Mouse (Mus musculus) myocyte (in vitro differentiated cells): ENCODE results near the gene Bcl9.

Experiments
- CEBPB ChIP-seq: IDR thresholded peaks from 2 replicates; pipeline ENCODE4 v1.6.1; 2011; ENCODE audit warnings: mild to moderate bottlenecking, moderate library complexity; ENCODE audit not compliant: poor library complexity, insufficient read depth, severe bottlenecking
- E2F4 ChIP-seq: IDR thresholded peaks from one replicate; pipeline ENCODE4 v1.6.1; 2011; ENCODE audit warnings: mild to moderate bottlenecking, control low read depth, moderate library complexity; ENCODE audit not compliant: insufficient read depth
- MAX ChIP-seq: IDR thresholded peaks from one replicate; pipeline ENCODE4 v1.6.1; 2011; ENCODE audit warnings: low read depth, mild to moderate bottlenecking, control low read depth
- MYOD1 ChIP-seq, 3 experiments: IDR thresholded peaks; one replicate each; pipeline ENCODE4 v1.6.1; 2011; ENCODE audit warnings: control low read depth in 2 of 3, low read depth in 2 of 3, mild to moderate bottlenecking in 2 of 3, moderate library complexity in 1 of 3; ENCODE audit not compliant: insufficient read length in 2 of 3, control insufficient read depth in 1 of 3
- MYOG ChIP-seq, 3 experiments: IDR thresholded peaks; one replicate each; pipeline ENCODE4 v1.6.1; 2011; ENCODE audit warnings: control low read depth in 2 of 3, low read depth in 2 of 3, mild to moderate bottlenecking in 2 of 3; ENCODE audit not compliant: insufficient read length in 2 of 3, control insufficient read depth in 1 of 3, insufficient read depth in 1 of 3
- POLR2A ChIP-seq: IDR thresholded peaks from one replicate; pipeline ENCODE4 v1.6.1; 2011; ENCODE audit warnings: low read depth, mild to moderate bottlenecking, control low read depth, moderate library complexity; ENCODE audit not compliant: insufficient read length
- POLR2AphosphoS2 ChIP-seq: IDR thresholded peaks from one replicate; pipeline ENCODE4 v1.6.1; 2011; ENCODE audit warnings: low read depth, control low read depth; ENCODE audit not compliant: insufficient read length
- REST ChIP-seq: IDR thresholded peaks from one replicate; pipeline ENCODE4 v1.6.1; 2011; ENCODE audit warnings: mild to moderate bottlenecking, control low read depth, moderate library complexity; ENCODE audit not compliant: insufficient read depth, insufficient read length
- SRF ChIP-seq: IDR thresholded peaks from one replicate; pipeline ENCODE4 v1.6.1; 2011; ENCODE audit warnings: low read depth; ENCODE audit not compliant: control insufficient read depth, insufficient read length
- TCF3 ChIP-seq: IDR thresholded peaks from one replicate; pipeline ENCODE4 v1.6.1; 2011; ENCODE audit warnings: low read depth, control low read depth; ENCODE audit not compliant: insufficient read length
- USF1 ChIP-seq: IDR thresholded peaks from one replicate; pipeline ENCODE4 v1.6.1; 2011; ENCODE audit warnings: low read depth, mild to moderate bottlenecking, control low read depth, moderate library complexity

DNA sequence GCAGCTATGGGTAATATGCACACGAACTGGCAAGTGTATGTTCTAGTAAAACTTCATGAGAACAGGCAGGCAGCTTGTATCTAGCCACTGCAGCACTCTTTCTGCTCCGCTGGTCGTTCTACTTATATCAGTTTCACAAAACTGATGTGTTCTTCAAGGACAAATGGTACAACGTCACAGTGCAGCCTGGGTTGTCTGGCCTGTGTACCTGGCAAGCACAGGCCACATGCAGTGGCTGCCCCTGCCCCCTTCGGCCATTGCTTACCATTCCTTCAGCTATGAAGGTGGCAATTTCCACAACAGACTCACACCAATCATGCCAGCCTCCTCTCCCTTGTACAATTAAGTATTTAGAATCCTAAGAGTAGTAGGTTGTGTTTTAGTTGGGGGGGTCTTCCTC, 125.1 kb downstream of the Bcl9 start:
- TF ChIP-seq USF1: no peak
- no peak for TF ChIP-seq MAX
- TF ChIP-seq E2F4: no peak
- TF ChIP-seq CEBPB: no peak
- no peak for TF ChIP-seq TCF3
- TF ChIP-seq POLR2A: no peak
- TF ChIP-seq MYOG (IDR thresholded peaks at IDR 0.05; ENCODE audit: control insufficient read depth in 1 of 3, insufficient read depth in 1 of 3, insufficient read length in 2 of 3, low read depth in 2 of 3): no peak
- TF ChIP-seq POLR2AphosphoS2: no peak
- TF ChIP-seq SRF: no peak
- TF ChIP-seq REST: no peak
- TF ChIP-seq MYOD1 (IDR thresholded peaks at IDR 0.05; ENCODE audit: control insufficient read depth in 1 of 3, insufficient read length in 2 of 3, low read depth in 2 of 3): no peak
